ENCODE assay signal across 27 mouse cellular contexts in genomic region chr17:13566680-13567079, GRCm38 (mm10).
DNase-seq lines count a peak whose midpoint lies in the region; ATAC-seq lines count a peak whose summit lies in the region.
"Had no signal": no experiment of that assay in that cellular context is flagged by ENCODE, and none has a peak within 500 bp of the region (broad histone marks: within the 10 kb centered on the region; RNA-seq: fewer than 3 reads in every experiment).

No protein-coding gene starts in this region.

- 53% methylated on average over 7 of the region's 7 CpGs for WGBS in limb, embryonic 15.5 days
- 81% methylated on average over 7 of the region's 7 CpGs for WGBS in limb, embryonic 10.5 days
- WGBS in embryonic facial prominence, embryonic 14.5 days, result 71% methylated on average over 7 of the region's 7 CpGs
- WGBS in stomach, embryonic 15.5 days, result 78% methylated on average over 7 of the region's 7 CpGs
- WGBS in hindbrain, embryonic 11.5 days, result 81% methylated on average over 7 of the region's 7 CpGs

- H3K4me1 ChIP-seq in limb, embryonic 15.5 days, result no peaks in the 10 kb centered on the region
- no peaks in the 10 kb centered on the region for H3K4me1 ChIP-seq in limb, embryonic 10.5 days
- no peaks in the 10 kb centered on the region for H3K4me1 ChIP-seq in embryonic facial prominence, embryonic 14.5 days (ENCODE audit: control insufficient read depth, insufficient read depth, low read length)
- no peaks in the 10 kb centered on the region for H3K4me1 ChIP-seq in stomach, embryonic 15.5 days
- no peaks in the 10 kb centered on the region for H3K4me1 ChIP-seq in hindbrain, embryonic 11.5 days (replicated peaks; ENCODE audit: control insufficient read depth, insufficient read depth, low read length)
- H3K4me1 ChIP-seq: embryonic facial prominence, embryonic 12.5 days; hindbrain, embryonic 10.5 days had no signal

- no peak for DNase-seq in limb, embryonic 10.5 days (ENCODE audit: low spot score)
- peak; percentile 70 for DNase-seq in embryonic facial prominence, embryonic 14.5 days (ENCODE audit: low spot score)
- DNase-seq in cerebellum, adult 9-11 months, result no peak
- no peak for DNase-seq in hindbrain, embryonic 11.5 days (ENCODE audit: low spot score)
- DNase-seq: adrenal gland, adult 8-10 months; adrenal gland, postnatal 25 days; B cell, adult 2 months; cerebellum, adult 11-12 months; cerebellum, adult 8-10 months; cerebellum, postnatal 14 days; forebrain, postnatal 0 days; gastrocnemius, adult 2 months; gastrocnemius, postnatal 14 days; heart, adult 11 months; heart, postnatal 10 days; heart, postnatal 36 days had no signal

- no peaks in the 10 kb centered on the region for H3K9me3 ChIP-seq in limb, embryonic 15.5 days
- H3K9me3 ChIP-seq in limb, embryonic 10.5 days (replicated peaks), result no peaks in the 10 kb centered on the region
- no peaks in the 10 kb centered on the region for H3K9me3 ChIP-seq in embryonic facial prominence, embryonic 14.5 days (ENCODE audit: control insufficient read depth, low read length)
- no peaks in the 10 kb centered on the region for H3K9me3 ChIP-seq in stomach, embryonic 15.5 days
- H3K9me3 ChIP-seq in hindbrain, embryonic 11.5 days (ENCODE audit: control insufficient read depth, low read length), result no peaks in the 10 kb centered on the region
- H3K9me3 ChIP-seq: embryonic facial prominence, embryonic 12.5 days; heart, embryonic 12.5 days; heart, embryonic 15.5 days; hindbrain, embryonic 10.5 days had no signal

- H3K36me3 ChIP-seq in limb, embryonic 15.5 days, result no peaks in the 10 kb centered on the region
- no peaks in the 10 kb centered on the region for H3K36me3 ChIP-seq in limb, embryonic 10.5 days
- no peaks in the 10 kb centered on the region for H3K36me3 ChIP-seq in embryonic facial prominence, embryonic 14.5 days (ENCODE audit: control insufficient read depth, insufficient read depth, low read length)
- H3K36me3 ChIP-seq in stomach, embryonic 15.5 days, result no peaks in the 10 kb centered on the region
- H3K36me3 ChIP-seq in hindbrain, embryonic 11.5 days (ENCODE audit: control insufficient read depth, insufficient read depth, low read length), result no peaks in the 10 kb centered on the region
- H3K36me3 ChIP-seq: embryonic facial prominence, embryonic 12.5 days; heart, embryonic 12.5 days; heart, embryonic 15.5 days; hindbrain, embryonic 10.5 days had no signal

- peak overlapping the region; percentile 43; the same call in 1 of the 2 replicates for H3K27ac ChIP-seq in limb, embryonic 15.5 days
- no peak overlapping the region; the same call in 1 of the 2 replicates for H3K27ac ChIP-seq in limb, embryonic 10.5 days
- no peak overlapping the region for H3K27ac ChIP-seq in embryonic facial prominence, embryonic 14.5 days (replicated peaks; ENCODE audit: low read depth, low read length)
- H3K27ac ChIP-seq in stomach, embryonic 15.5 days, result peak overlapping the region; percentile 54; the same call in 1 of the 2 replicates
- H3K27ac ChIP-seq in hindbrain, embryonic 11.5 days (ENCODE audit: low read depth, low read length), result no peak overlapping the region
- H3K27ac ChIP-seq: embryonic facial prominence, embryonic 12.5 days; gastrocnemius, adult 2 months; heart, embryonic 15.5 days; hindbrain, embryonic 10.5 days; hindbrain, embryonic 14.5 days; hindbrain, postnatal 0 days had no signal

- no peak overlapping the region for H3K4me2 ChIP-seq in limb, embryonic 15.5 days
- H3K4me2 ChIP-seq in embryonic facial prominence, embryonic 14.5 days (ENCODE audit: low read depth, low read length), result no peak overlapping the region
- H3K4me2 ChIP-seq in stomach, embryonic 15.5 days, result no peak overlapping the region
- no peak overlapping the region for H3K4me2 ChIP-seq in hindbrain, embryonic 11.5 days (replicated peaks; ENCODE audit: low read depth, low read length)
- H3K4me2 ChIP-seq: embryonic facial prominence, embryonic 12.5 days; heart, embryonic 12.5 days; heart, embryonic 15.5 days; hindbrain, embryonic 14.5 days had no signal

- no peak overlapping the region for H3K4me3 ChIP-seq in limb, embryonic 15.5 days
- H3K4me3 ChIP-seq in limb, embryonic 10.5 days, result no peak overlapping the region
- no peak overlapping the region for H3K4me3 ChIP-seq in embryonic facial prominence, embryonic 14.5 days (ENCODE audit: low read depth, low read length)
- no peak overlapping the region for H3K4me3 ChIP-seq in stomach, embryonic 15.5 days (replicated peaks)
- H3K4me3 ChIP-seq in hindbrain, embryonic 11.5 days (ENCODE audit: low read depth, low read length), result no peak overlapping the region
- H3K4me3 ChIP-seq: embryonic facial prominence, embryonic 12.5 days; gastrocnemius, adult 2 months; heart, embryonic 12.5 days; heart, embryonic 15.5 days; hindbrain, embryonic 10.5 days had no signal

- no peak; the same call in 1 of the 2 replicates for ATAC-seq in limb, embryonic 15.5 days (ENCODE audit: insufficient number of reproducible peaks, low FRiP score, low TSS enrichment, low read depth)
- peak; percentile 72 for ATAC-seq in embryonic facial prominence, embryonic 14.5 days (ENCODE audit: low read depth)
- no peak for ATAC-seq in stomach, embryonic 15.5 days (ENCODE audit: insufficient read depth, low FRiP score, low read depth)
- no peak for ATAC-seq in inflammation-experienced regulatory T-cells, adult 6 months
- ATAC-seq in hindbrain, embryonic 11.5 days (ENCODE audit: low FRiP score), result no peak
- ATAC-seq: forebrain, embryonic 14.5 days; forebrain, postnatal 0 days; hindbrain, postnatal 0 days had no signal

- H3K9ac ChIP-seq in limb, embryonic 15.5 days, result no peak overlapping the region
- no peak overlapping the region for H3K9ac ChIP-seq in embryonic facial prominence, embryonic 14.5 days (ENCODE audit: low read depth, low read length)
- H3K9ac ChIP-seq in stomach, embryonic 15.5 days, result no peak overlapping the region
- H3K9ac ChIP-seq in hindbrain, embryonic 11.5 days (ENCODE audit: low read depth, low read length), result no peak overlapping the region
- H3K9ac ChIP-seq: embryonic facial prominence, embryonic 12.5 days; forebrain, postnatal 0 days; heart, embryonic 12.5 days; heart, embryonic 15.5 days; hindbrain, embryonic 14.5 days had no signal

- no peaks in the 10 kb centered on the region for H3K27me3 ChIP-seq in limb, embryonic 15.5 days
- H3K27me3 ChIP-seq in limb, embryonic 10.5 days (ENCODE audit: low read depth, poor library complexity, severe bottlenecking), result no peaks in the 10 kb centered on the region
- no peaks in the 10 kb centered on the region for H3K27me3 ChIP-seq in embryonic facial prominence, embryonic 14.5 days (replicated peaks; ENCODE audit: control insufficient read depth, insufficient read depth, low read length)
- H3K27me3 ChIP-seq in stomach, embryonic 15.5 days (replicated peaks), result no peaks in the 10 kb centered on the region
- H3K27me3 ChIP-seq in hindbrain, embryonic 11.5 days (ENCODE audit: control insufficient read depth, insufficient read depth, low read length), result no peaks in the 10 kb centered on the region
- H3K27me3 ChIP-seq: CH12.LX; embryonic facial prominence, embryonic 12.5 days; heart, embryonic 12.5 days; heart, embryonic 15.5 days had no signal

Comparison
In these comparisons a context has a peak if more than half of its experiments do, and no peak if none do; other contexts are left out.
1. H3K27ac ChIP-seq: peak in limb, embryonic 15.5 days (single experiment) and stomach, embryonic 15.5 days (single experiment); none in limb, embryonic 10.5 days (single experiment), embryonic facial prominence, embryonic 14.5 days (single experiment) and hindbrain, embryonic 11.5 days (single experiment).